Comparison of ENCODE assay signal across 12 mouse cellular contexts in genomic region chr8:12755826-12756225, GRCm38 (mm10). TPM values are rescaled to one million over a fixed set of nuclear protein-coding genes. Genes with fewer than 3 reads are reported as not detected.
A peak's percentile ranks its signal among the peaks of the same experiment; 100 is the strongest.
DNase-seq lines count a peak whose midpoint lies in the region; ATAC-seq and TF ChIP-seq lines count a peak whose summit lies in the region.
"Had no signal": no experiment of that assay in that cellular context is flagged by ENCODE, and none has a peak within 500 bp of the region (broad histone marks: within the 10 kb centered on the region; RNA-seq: fewer than 3 reads in every experiment).

No protein-coding gene starts in this region.

- no peaks in the 10 kb centered on the region for H3K9me3 ChIP-seq in heart, postnatal 0 days (replicated peaks; ENCODE audit: control insufficient read depth, low read length)
- no peaks in the 10 kb centered on the region for H3K9me3 ChIP-seq in MEL (replicated peaks; ENCODE audit: insufficient read depth, low read length)
- H3K9me3 ChIP-seq: embryonic facial prominence, embryonic 12.5 days had no signal

- no peaks in the 10 kb centered on the region for H3K36me3 ChIP-seq in heart, postnatal 0 days (replicated peaks; ENCODE audit: control insufficient read depth, insufficient read depth, low read length)
- peaks cover 2 to 11% of the 10 kb centered on the region in 2 experiments; a peak in 3 of 4 replicates for H3K36me3 ChIP-seq in MEL (ENCODE audit: control insufficient read depth in 1 of 2, insufficient read depth in 2 of 2, low read length in 2 of 2)
- H3K36me3 ChIP-seq: embryonic facial prominence, embryonic 12.5 days had no signal

- no peak overlapping the region for H3K9ac ChIP-seq in heart, postnatal 0 days (replicated peaks; ENCODE audit: low read depth, low read length)
- H3K9ac ChIP-seq in MEL (ENCODE audit: control insufficient read depth, low read depth, low read length, poor library complexity, severe bottlenecking) = no peak overlapping the region
- H3K9ac ChIP-seq: liver, embryonic 14.5 days had no signal

- H3K79me2 ChIP-seq in MEL (ENCODE audit: control insufficient read depth, insufficient read depth, low read length, poor library complexity) = peaks cover 8% of the 10 kb centered on the region

- no peak for ATAC-seq in heart, postnatal 0 days (ENCODE audit: insufficient read depth, low read depth)

- 81% methylated on average over 5 of the region's 5 CpGs for WGBS in heart, postnatal 0 days
- 62% methylated on average over 5 of the region's 5 CpGs for WGBS in lung, adult 2 months

- TF ChIP-seq EP300 in heart, postnatal 0 days (IDR thresholded peaks at IDR 0.05; ENCODE audit: low read depth) = no peak
- no peak for TF ChIP-seq EP300 in MEL (IDR thresholded peaks at IDR 0.05; ENCODE audit: low read depth in 1 of 2, low read length in 2 of 2)

- peak; percentile 53 for DNase-seq in cerebellum, adult 11-12 months
- no peak for DNase-seq in cerebellum, postnatal 14 days
- DNase-seq in heart, postnatal 0 days (ENCODE audit: low spot score) = no peak
- DNase-seq in heart, adult 9 months (ENCODE audit: low spot score in 2 of 2) = no peak
- DNase-seq in lung, adult 2 months = peak; percentile 32
- DNase-seq in lung, postnatal 25 days (ENCODE audit: low spot score) = no peak
- DNase-seq in MEL (ENCODE audit: low read depth, low spot score) = no peak
- no peak for DNase-seq in right cerebral cortex, adult 18-20 months
- DNase-seq: adrenal gland, adult 8-10 months; gastrocnemius, postnatal 10 days had no signal

- TF ChIP-seq CTCF in heart, postnatal 0 days (IDR thresholded peaks at IDR 0.05; ENCODE audit: low read depth) = no peak
- TF ChIP-seq CTCF in lung, adult 2 months (IDR thresholded peaks at IDR 0.05; ENCODE audit: insufficient read depth, low read length) = no peak
- no peak for TF ChIP-seq CTCF in MEL (IDR thresholded peaks at IDR 0.05 in 2 of 3, conservative IDR thresholded peaks at IDR 0.05 in 1 of 3; ENCODE audit: control insufficient read depth in 1 of 3, insufficient read depth in 1 of 3, low read depth in 2 of 3, low read length in 3 of 3, poor library complexity in 1 of 3, severe bottlenecking in 1 of 3)

- no peak overlapping the region for H3K4me3 ChIP-seq in heart, postnatal 0 days (ENCODE audit: low read depth, low read length)
- H3K4me3 ChIP-seq in lung, adult 2 months (replicated peaks; ENCODE audit: extremely low read depth, low read depth, low read length) = no peak overlapping the region
- H3K4me3 ChIP-seq in MEL (ENCODE audit: control insufficient read depth in 1 of 2, insufficient read depth in 1 of 2, low read depth in 2 of 2, low read length in 2 of 2) = no peak overlapping the region

- TF ChIP-seq POLR2A in lung, adult 2 months (IDR thresholded peaks at IDR 0.05; ENCODE audit: borderline replicate concordance, extremely low read depth, low read depth, low read length) = no peak
- 0 out of 4 replicates have a peak, but pooled peaks of 1 of the 2 experiments have one; percentile 23 for TF ChIP-seq POLR2A in MEL (IDR thresholded peaks at IDR 0.05; ENCODE audit: control insufficient read depth in 1 of 2, insufficient read depth in 1 of 2, low read depth in 1 of 2, low read length in 2 of 2, poor library complexity in 1 of 2)

- H3K4me2 ChIP-seq in heart, postnatal 0 days (ENCODE audit: low read depth, low read length) = no peak overlapping the region

- H3K27me3 ChIP-seq in heart, postnatal 0 days (ENCODE audit: control insufficient read depth, insufficient read depth, low read length) = no peaks in the 10 kb centered on the region
- H3K27me3 ChIP-seq in MEL (ENCODE audit: control insufficient read depth in 1 of 2, insufficient read depth in 2 of 2, low read length in 2 of 2) = peaks cover 0 to 11% of the 10 kb centered on the region in 2 experiments; a peak in 2 of 4 replicates
- H3K27me3 ChIP-seq: embryonic facial prominence, embryonic 12.5 days had no signal

- TF ChIP-seq RAD21 in MEL (IDR thresholded peaks at IDR 0.05; ENCODE audit: low read depth, low read length) = no peak

- H3K27ac ChIP-seq in heart, postnatal 0 days (ENCODE audit: low read depth) = peak overlapping the region; percentile 89
- H3K27ac ChIP-seq in MEL (ENCODE audit: control insufficient read depth, low read depth, low read length) = peak overlapping the region; percentile 63
- H3K27ac ChIP-seq: liver, embryonic 14.5 days had no signal

- H3K4me1 ChIP-seq in heart, postnatal 0 days (ENCODE audit: control insufficient read depth, insufficient read depth) = peaks cover 16% of the 10 kb centered on the region; the same call in 1 of the 2 replicates
- peaks cover 6% of the 10 kb centered on the region; the same call in 1 of the 2 replicates for H3K4me1 ChIP-seq in lung, adult 2 months (ENCODE audit: control insufficient read depth, insufficient read depth, low read length)
- H3K4me1 ChIP-seq in MEL (ENCODE audit: control insufficient read depth in 1 of 2, insufficient read depth in 2 of 2, low read length in 2 of 2) = peaks cover 5 to 20% of the 10 kb centered on the region in 2 experiments

TF ChIP-seq in MEL, 35 proteins besides CTCF, POLR2A, EP300 and RAD21:
- TF ChIP-seq MYB (IDR thresholded peaks at IDR 0.05; ENCODE audit: low read depth, low read length) (no peak), ZMIZ1 (IDR thresholded peaks at IDR 0.05; ENCODE audit: low read depth, low read length) (no peak), POLR2AphosphoS5 (IDR thresholded peaks at IDR 0.05; ENCODE audit: borderline replicate concordance, low read depth, low read length) (no peak), MAX (IDR thresholded peaks at IDR 0.05; ENCODE audit: low read length) (no peak), CHD2 (IDR thresholded peaks at IDR 0.05; ENCODE audit: low read length) (no peak), MEF2A (IDR thresholded peaks at IDR 0.05; ENCODE audit: extremely low read depth, insufficient replicate concordance, low read depth, low read length, poor library complexity, severe bottlenecking) (no peak), TBP (IDR thresholded peaks at IDR 0.05; ENCODE audit: low read depth, low read length) (no peak), NRF1 (IDR thresholded peaks at IDR 0.05; ENCODE audit: insufficient read depth, low read depth, low read length, poor library complexity, severe bottlenecking) (no peak), ELF1 (IDR thresholded peaks at IDR 0.05; ENCODE audit: low read depth, low read length) (no peak), GATA1 (IDR thresholded peaks at IDR 0.05; ENCODE audit: low read depth, low read length) (no peak), CHD1 (IDR thresholded peaks at IDR 0.05; ENCODE audit: low read depth, low read length) (no peak), TAL1 (IDR thresholded peaks at IDR 0.05; ENCODE audit: low read length) (no peak), RCOR1 (IDR thresholded peaks at IDR 0.05; ENCODE audit: low read depth, low read length) (no peak)

RNA-seq across cellular contexts. Expression of gene Atp11a, which starts 1.0 kb away (rescaled TPM):
- total RNA-seq in heart, postnatal 0 days (2014; rRNA removed; ENCODE audit: low replicate concordance) = 77.4 and 81.7 TPM in 2 replicates
- polyA plus RNA-seq in heart, postnatal 0 days (2015; fragmentation: Nextera tagmentation; extraction: Ambion mirVana) = 8.4 and 10.5 TPM in 2 replicates
- 282 and 307 TPM in 2 replicates for polyA plus RNA-seq in lung, adult 2 months (2012; rRNA removed)
- 20.4 and 20.9 TPM in 2 replicates for total RNA-seq in MEL (2012; rRNA removed)
- polyA plus RNA-seq in MEL (2012; ENCODE audit: insufficient read depth in 1 of 2, insufficient read length in 2 of 2, low read depth in 1 of 2, low replicate concordance in 2 of 2, missing spikeins in 1 of 2) = 10 to 100 TPM in 1 of 2 experiments, not detected in 1; 39.7 TPM

Comparison
In these comparisons a context has a peak if more than half of its experiments do, and no peak if none do; other contexts are left out.
1. DNase-seq: peak in cerebellum, adult 11-12 months (single experiment) and lung, adult 2 months (single experiment); none in cerebellum, postnatal 14 days (0 of 2), heart, postnatal 0 days (single experiment), heart, adult 9 months (0 of 2), lung, postnatal 25 days (single experiment), MEL (single experiment) and right cerebral cortex, adult 18-20 months (single experiment).